9 mouse cellular contexts compared by ENCODE assay signal in the genomic region with DNA sequence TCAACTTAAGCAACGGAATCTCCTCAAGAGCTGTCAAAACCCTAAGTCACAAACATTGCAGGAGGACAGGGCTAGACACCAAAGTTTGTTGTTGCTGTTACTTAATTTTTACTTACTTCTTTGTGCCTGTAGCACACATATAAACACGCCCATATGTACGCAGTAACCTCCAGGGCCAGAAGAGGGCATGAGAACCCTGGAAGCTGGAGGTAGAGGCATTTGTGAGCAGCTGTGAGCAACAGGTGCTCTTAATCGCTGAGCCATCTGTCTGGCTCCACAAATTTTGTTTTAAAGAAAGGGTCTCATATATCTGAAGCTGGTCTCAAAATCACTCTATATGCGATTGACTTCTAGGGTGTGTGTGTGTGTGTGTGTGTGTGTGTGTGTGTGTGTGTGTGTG. TPM values are rescaled to one million over a fixed set of nuclear protein-coding genes. Genes with fewer than 3 reads are reported as not detected.
A peak's percentile ranks its signal among the peaks of the same experiment; 100 is the strongest.
DNase-seq lines count a peak whose midpoint lies in the region; ATAC-seq lines count a peak whose summit lies in the region.
"Had no signal": no experiment of that assay in that cellular context is flagged by ENCODE, and none has a peak within 500 bp of the region (broad histone marks: within the 10 kb centered on the region; RNA-seq: fewer than 3 reads in every experiment).

No protein-coding gene starts in this region.

- H3K4me1 ChIP-seq in limb, embryonic 12.5 days (replicated peaks), result peaks cover 8% of the 10 kb centered on the region; the same call in 1 of the 2 replicates
- no peaks in the 10 kb centered on the region for H3K4me1 ChIP-seq in stomach, embryonic 14.5 days (ENCODE audit: control insufficient read depth, insufficient read depth, low read length)
- H3K4me1 ChIP-seq in forebrain, embryonic 11.5 days (replicated peaks; ENCODE audit: control insufficient read depth, insufficient read depth, low read length), result no peaks in the 10 kb centered on the region; the same call in 1 of the 2 replicates

- no peak overlapping the region for H3K9ac ChIP-seq in limb, embryonic 12.5 days (replicated peaks)
- no peak overlapping the region for H3K9ac ChIP-seq in stomach, embryonic 14.5 days (replicated peaks; ENCODE audit: low read depth, low read length)
- H3K9ac ChIP-seq in forebrain, embryonic 11.5 days (ENCODE audit: low read length), result no peak overlapping the region
- H3K9ac ChIP-seq: heart, embryonic 13.5 days; neural tube, embryonic 13.5 days had no signal

- peak; percentile 48; the same call in 1 of the 2 replicates for ATAC-seq in limb, embryonic 12.5 days (ENCODE audit: insufficient number of reproducible peaks, insufficient read depth, low FRiP score, low TSS enrichment, low read depth)
- ATAC-seq in stomach, embryonic 14.5 days (ENCODE audit: insufficient number of reproducible peaks, insufficient read depth, low FRiP score, low read depth), result 0 out of 2 replicates have a peak, but pooled peaks have one; percentile 24
- ATAC-seq in forebrain, embryonic 11.5 days (replicated peaks; ENCODE audit: low FRiP score), result no peak

- H3K4me2 ChIP-seq in limb, embryonic 12.5 days, result no peak overlapping the region
- H3K4me2 ChIP-seq in stomach, embryonic 14.5 days (replicated peaks; ENCODE audit: low read depth, low read length), result no peak overlapping the region
- H3K4me2 ChIP-seq in forebrain, embryonic 11.5 days (ENCODE audit: low read depth, low read length, severe bottlenecking), result no peak overlapping the region
- H3K4me2 ChIP-seq: heart, embryonic 13.5 days; neural tube, embryonic 13.5 days had no signal

- no peaks in the 10 kb centered on the region for H3K9me3 ChIP-seq in limb, embryonic 12.5 days
- no peaks in the 10 kb centered on the region for H3K9me3 ChIP-seq in stomach, embryonic 14.5 days (ENCODE audit: control insufficient read depth, low read depth, low read length)
- no peaks in the 10 kb centered on the region for H3K9me3 ChIP-seq in forebrain, embryonic 11.5 days (ENCODE audit: control insufficient read depth, low read length)
- H3K9me3 ChIP-seq: heart, embryonic 13.5 days; neural tube, embryonic 13.5 days had no signal

- DNase-seq in layer of hippocampus, postnatal 10 days (ENCODE audit: low spot score in 2 of 2), result peak; percentile 45 to 60
- no peak for DNase-seq in layer of hippocampus, adult 8-10 months (ENCODE audit: low spot score in 2 of 2)
- DNase-seq in MEL-GATA-1-ER (ENCODE audit: extremely low read depth, low read depth), result peak; percentile 30
- peak; percentile 51 for DNase-seq in embryo, embryonic 11.5 days (ENCODE audit: low read depth, low spot score)
- DNase-seq in forebrain, embryonic 11.5 days (ENCODE audit: low spot score), result no peak

- H3K36me3 ChIP-seq in limb, embryonic 12.5 days, result no peaks in the 10 kb centered on the region; the same call in 1 of the 2 replicates
- no peaks in the 10 kb centered on the region for H3K36me3 ChIP-seq in stomach, embryonic 14.5 days (ENCODE audit: control insufficient read depth, insufficient read depth, low read length)
- H3K36me3 ChIP-seq in forebrain, embryonic 11.5 days (ENCODE audit: control insufficient read depth, insufficient read depth, low read length), result no peaks in the 10 kb centered on the region

- H3K27me3 ChIP-seq in limb, embryonic 12.5 days, result no peaks in the 10 kb centered on the region
- no peaks in the 10 kb centered on the region for H3K27me3 ChIP-seq in stomach, embryonic 14.5 days (ENCODE audit: control insufficient read depth, insufficient read depth, low read length)
- H3K27me3 ChIP-seq in forebrain, embryonic 11.5 days (ENCODE audit: control insufficient read depth, insufficient read depth, low read length), result no peaks in the 10 kb centered on the region
- H3K27me3 ChIP-seq: heart, embryonic 13.5 days; neural tube, embryonic 13.5 days had no signal

- no peak overlapping the region for H3K27ac ChIP-seq in limb, embryonic 12.5 days
- H3K27ac ChIP-seq in stomach, embryonic 14.5 days (ENCODE audit: low read length), result no peak overlapping the region
- H3K27ac ChIP-seq in forebrain, embryonic 11.5 days (ENCODE audit: low read depth, low read length), result no peak overlapping the region
- H3K27ac ChIP-seq: heart, embryonic 13.5 days; neural tube, embryonic 13.5 days had no signal

- 49% methylated on average over 5 of the region's 5 CpGs for WGBS in limb, embryonic 12.5 days
- 39% methylated on average over 5 of the region's 5 CpGs for WGBS in stomach, embryonic 14.5 days
- 53% methylated on average over 5 of the region's 5 CpGs for WGBS in forebrain, embryonic 11.5 days

- no peak overlapping the region for H3K4me3 ChIP-seq in limb, embryonic 12.5 days (replicated peaks)
- no peak overlapping the region for H3K4me3 ChIP-seq in stomach, embryonic 14.5 days (ENCODE audit: low read depth, low read length)
- H3K4me3 ChIP-seq in forebrain, embryonic 11.5 days (ENCODE audit: low read depth, low read length), result no peak overlapping the region
- H3K4me3 ChIP-seq: heart, embryonic 13.5 days; neural tube, embryonic 13.5 days had no signal

RNA-seq across cellular contexts. Expression of gene Pex11g, which starts 3.2 kb away (rescaled TPM):
- total RNA-seq in layer of hippocampus, postnatal 10 days (2021), result 1 to 10 TPM in 1 of 2 experiments, under 1 TPM in 1; 0.87 to 1.7 TPM
- 1 to 10 TPM in 2 of 4 experiments, under 1 TPM in 2; 0.70 to 2.1 (median 1.1) TPM for total RNA-seq in layer of hippocampus, adult 8-10 months (2022)
- 5.9 and 7.6 TPM in 2 replicates for polyA plus RNA-seq in limb, embryonic 12.5 days (2016; fragmentation: Nextera tagmentation; extraction: Ambion mirVana)
- polyA plus RNA-seq in stomach, embryonic 14.5 days (2014; fragmentation: Nextera tagmentation; extraction: Ambion mirVana), result 3.9 and 6.2 TPM in 2 replicates
- polyA plus RNA-seq in forebrain, embryonic 11.5 days (2014; fragmentation: Nextera tagmentation; extraction: Ambion mirVana), result 2.9 and 3.8 TPM in 2 replicates

RNA-seq across cellular contexts. Expression of gene Tex45, which starts 6.4 kb away (rescaled TPM):
- under 1 TPM; 0.20 to 0.32 TPM for total RNA-seq in layer of hippocampus, postnatal 10 days (2021)
- total RNA-seq in layer of hippocampus, adult 8-10 months (2022), result under 1 TPM in 2 of 4 experiments, not detected in 2; 0.49 to 0.52 TPM
- polyA plus RNA-seq in limb, embryonic 12.5 days (2016; fragmentation: Nextera tagmentation; extraction: Ambion mirVana), result not detected in 2 replicates
- polyA plus RNA-seq in stomach, embryonic 14.5 days (2014; fragmentation: Nextera tagmentation; extraction: Ambion mirVana), result not detected in 2 replicates
- polyA plus RNA-seq in forebrain, embryonic 11.5 days (2014; fragmentation: Nextera tagmentation; extraction: Ambion mirVana), result 0.33 TPM in 1 of 2 replicates, not detected in the other
- polyA plus RNA-seq: heart, embryonic 13.5 days had no signal

RNA-seq across cellular contexts. Expression of gene Zfp358, which starts 28.6 kb away (rescaled TPM):
- total RNA-seq in layer of hippocampus, postnatal 10 days (2021), result 10 to 100 TPM; 27.7 to 29.0 TPM
- total RNA-seq in layer of hippocampus, adult 8-10 months (2022), result 10 to 100 TPM; 27.6 to 32.1 (median 28.0) TPM
- polyA plus RNA-seq in limb, embryonic 12.5 days (2016; fragmentation: Nextera tagmentation; extraction: Ambion mirVana), result 61.1 and 68.1 TPM in 2 replicates
- 29.6 and 32.3 TPM in 2 replicates for polyA plus RNA-seq in stomach, embryonic 14.5 days (2014; fragmentation: Nextera tagmentation; extraction: Ambion mirVana)
- 34.1 and 35.1 TPM in 2 replicates for polyA plus RNA-seq in forebrain, embryonic 11.5 days (2014; fragmentation: Nextera tagmentation; extraction: Ambion mirVana)

RNA-seq across cellular contexts. Expression of gene Mcoln1, which starts 35.9 kb away (rescaled TPM):
- 10 to 100 TPM; 66.2 to 79.4 TPM for total RNA-seq in layer of hippocampus, postnatal 10 days (2021)
- total RNA-seq in layer of hippocampus, adult 8-10 months (2022), result 10 to 100 TPM; 83.5 to 97.9 (median 89.6) TPM
- 52.9 and 59.4 TPM in 2 replicates for polyA plus RNA-seq in limb, embryonic 12.5 days (2016; fragmentation: Nextera tagmentation; extraction: Ambion mirVana)
- polyA plus RNA-seq in stomach, embryonic 14.5 days (2014; fragmentation: Nextera tagmentation; extraction: Ambion mirVana), result 34.3 and 39.0 TPM in 2 replicates
- 56.6 and 56.7 TPM in 2 replicates for polyA plus RNA-seq in forebrain, embryonic 11.5 days (2014; fragmentation: Nextera tagmentation; extraction: Ambion mirVana)

RNA-seq across cellular contexts. Expression of gene Pnpla6, which starts 50.9 kb away (rescaled TPM):
- total RNA-seq in layer of hippocampus, postnatal 10 days (2021), result 10 to 100 TPM; 67.7 to 76.2 TPM
- 100 to 1,000 TPM in 1 of 4 experiments, 10 to 100 TPM in 3; 66.7 to 102 (median 88.9) TPM for total RNA-seq in layer of hippocampus, adult 8-10 months (2022)
- 22.9 and 29.5 TPM in 2 replicates for polyA plus RNA-seq in limb, embryonic 12.5 days (2016; fragmentation: Nextera tagmentation; extraction: Ambion mirVana)
- 24.6 and 27.2 TPM in 2 replicates for polyA plus RNA-seq in stomach, embryonic 14.5 days (2014; fragmentation: Nextera tagmentation; extraction: Ambion mirVana)
- 19.2 and 25.0 TPM in 2 replicates for polyA plus RNA-seq in forebrain, embryonic 11.5 days (2014; fragmentation: Nextera tagmentation; extraction: Ambion mirVana)

Comparison
In these comparisons a context has a peak if more than half of its experiments do, and no peak if none do; other contexts are left out.
1. DNase-seq: peak in layer of hippocampus, postnatal 10 days (2 of 2), MEL-GATA-1-ER (single experiment) and embryo, embryonic 11.5 days (single experiment); none in layer of hippocampus, adult 8-10 months (0 of 2) and forebrain, embryonic 11.5 days (single experiment).